Mouse (Mus musculus) cerebellum, postnatal 25 days (tissue): ENCODE measurements around the gene Ehd1.
"Not testable (repeated sequence)": the region's sequence is repeated elsewhere in the genome, so short reads cannot be mapped to it uniquely, and the experiment has no call there.

Experiments
- DNase-seq, 2 experiments: peaks; one replicate each; pipeline ENCODE4 v3.0.0; 2021; ENCODE audit warnings: mixed read lengths in 2 of 2

The Ehd1 gene

GRCm38 (mm10) chr19:6280554-6280953 is 4.0 kb downstream of the Ehd1 start:
- no peak for DNase-seq

- no peak for DNase-seq
These were observed 4.8 kb downstream of the Ehd1 start for GRCm38 (mm10) chr19:6281122-6282020.

DNA sequence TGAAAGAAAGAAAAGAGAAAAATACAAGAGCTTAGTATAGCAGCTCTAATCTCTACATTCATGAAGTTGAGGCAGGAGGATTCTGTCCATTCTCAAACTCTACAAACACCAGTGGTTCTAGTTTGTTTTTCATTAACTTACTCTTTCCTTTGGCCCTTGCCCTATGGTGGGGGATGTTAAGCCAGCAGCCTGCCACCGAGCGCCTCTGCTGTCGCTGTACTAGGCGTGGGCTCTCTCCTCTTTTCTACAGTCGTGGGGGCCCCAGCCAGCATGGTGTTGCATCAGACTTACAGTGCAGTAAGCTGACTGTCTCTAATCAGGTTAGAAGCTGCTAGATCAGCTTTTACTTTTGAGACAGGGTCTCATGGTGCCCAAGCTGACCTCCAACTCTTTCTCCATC is 6.5 kb downstream of the Ehd1 start:
- DNase-seq: no peak

DNA sequence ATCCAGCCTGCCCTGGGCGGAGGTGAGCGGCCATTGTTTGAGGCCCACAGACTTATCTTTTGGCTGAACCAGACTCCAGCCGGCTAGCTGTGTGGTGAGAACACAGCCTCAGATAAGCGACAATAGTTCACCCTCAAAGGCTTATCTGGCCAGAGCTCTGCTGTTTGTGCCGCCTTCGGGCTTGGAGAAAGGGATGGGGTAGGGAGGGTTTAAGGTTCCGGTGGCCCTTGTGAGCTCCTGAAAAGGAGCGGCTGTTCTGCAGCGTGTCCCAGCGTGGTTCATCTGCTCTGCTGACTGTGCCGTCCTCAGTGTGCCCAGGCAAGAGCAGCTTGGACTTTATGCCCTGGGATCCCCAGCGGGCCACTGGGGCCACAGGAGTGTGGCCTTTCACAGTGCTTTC is 8.0 kb downstream of the Ehd1 start:
- DNase-seq: no peak

- DNase-seq: no peak
These were observed 8.7 kb downstream of the Ehd1 start for GRCm38 (mm10) chr19:6285226-6285625.

DNA sequence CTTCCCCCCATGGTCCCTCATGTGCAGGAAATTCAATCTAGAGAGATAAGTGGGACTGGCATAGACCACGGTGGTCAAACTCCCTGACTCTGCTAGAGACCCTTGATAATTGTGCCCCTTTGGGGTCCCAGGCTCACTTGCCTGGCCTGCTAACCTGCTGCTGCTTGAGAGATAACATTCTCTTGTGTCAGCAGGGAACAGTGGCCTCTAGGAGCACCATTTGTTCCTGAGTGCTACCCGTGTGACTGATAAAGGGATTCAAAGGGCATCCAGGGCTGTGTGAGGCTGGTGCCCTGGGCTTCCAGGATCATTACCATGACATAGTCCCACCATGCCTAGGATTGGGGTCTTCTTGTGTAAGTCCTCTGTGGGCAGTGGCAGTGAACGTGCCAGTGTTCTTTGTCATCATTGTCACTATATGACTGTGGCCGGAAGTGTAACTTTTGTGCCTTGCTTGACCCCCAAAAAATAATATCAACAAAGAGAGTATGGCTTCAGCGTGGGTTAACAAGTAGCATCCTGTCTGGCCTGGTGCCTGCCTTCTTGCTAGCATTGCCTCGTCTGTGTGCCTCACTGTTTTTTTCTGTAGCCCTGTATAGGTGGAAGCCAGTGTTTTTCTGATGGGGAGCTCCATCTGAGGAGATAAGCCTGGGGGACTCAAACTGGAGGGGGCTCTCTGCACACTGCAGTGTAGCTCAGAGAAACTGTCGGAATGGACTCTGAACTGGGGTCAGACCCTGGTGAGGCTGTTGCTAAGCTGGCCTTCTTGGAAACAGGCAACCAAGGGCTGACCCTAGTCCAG is 9.3 kb downstream of the Ehd1 start:
- no peak for DNase-seq

DNA sequence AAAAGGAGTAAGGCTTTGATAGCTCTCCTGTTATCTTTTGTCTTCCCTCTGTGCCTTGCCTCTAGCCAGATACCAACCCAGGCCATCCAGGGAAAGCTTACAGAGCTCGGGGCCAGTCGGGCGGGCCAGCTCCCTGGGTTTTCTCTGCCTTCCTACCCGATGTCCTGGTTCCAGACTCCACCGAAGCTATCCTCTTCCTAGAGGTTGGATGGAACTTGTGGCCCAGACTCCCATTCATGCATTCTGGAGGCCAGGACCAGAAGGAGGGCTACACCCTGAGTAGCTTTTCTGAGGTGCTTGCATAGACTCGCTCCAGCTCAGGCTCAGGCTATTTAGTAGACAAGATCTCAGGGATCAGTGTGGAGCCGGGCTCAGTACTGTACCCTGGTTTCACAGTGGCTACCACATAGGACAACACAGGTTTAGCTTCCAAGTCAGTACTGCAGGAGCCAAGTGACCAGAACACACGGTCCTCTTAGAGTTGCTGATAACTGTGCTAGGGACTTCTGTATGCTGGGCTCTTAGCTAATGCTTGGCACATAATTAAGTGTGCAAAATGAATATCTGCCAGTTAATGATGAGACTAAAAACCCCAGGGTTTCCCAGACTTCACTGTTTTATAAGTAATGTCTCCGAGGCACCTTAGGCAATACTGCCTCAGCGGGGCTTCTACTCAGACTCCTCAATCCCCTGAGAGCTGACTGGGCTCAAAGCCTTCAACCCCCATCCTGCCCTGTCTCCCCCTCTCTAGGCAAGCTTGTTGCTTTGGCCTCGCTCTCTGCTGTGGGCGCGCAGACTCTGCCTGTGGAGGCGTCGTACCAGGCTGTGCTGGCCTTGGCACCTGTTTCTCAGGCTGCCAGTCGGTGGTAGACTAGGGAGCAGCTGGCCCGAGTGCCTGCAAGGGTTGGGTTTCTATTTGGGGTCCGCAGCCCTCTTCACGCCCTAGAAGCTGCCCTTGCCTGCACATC is 10.2 kb downstream of the Ehd1 start:
- peak; percentile 74 to 77 for DNase-seq

DNA sequence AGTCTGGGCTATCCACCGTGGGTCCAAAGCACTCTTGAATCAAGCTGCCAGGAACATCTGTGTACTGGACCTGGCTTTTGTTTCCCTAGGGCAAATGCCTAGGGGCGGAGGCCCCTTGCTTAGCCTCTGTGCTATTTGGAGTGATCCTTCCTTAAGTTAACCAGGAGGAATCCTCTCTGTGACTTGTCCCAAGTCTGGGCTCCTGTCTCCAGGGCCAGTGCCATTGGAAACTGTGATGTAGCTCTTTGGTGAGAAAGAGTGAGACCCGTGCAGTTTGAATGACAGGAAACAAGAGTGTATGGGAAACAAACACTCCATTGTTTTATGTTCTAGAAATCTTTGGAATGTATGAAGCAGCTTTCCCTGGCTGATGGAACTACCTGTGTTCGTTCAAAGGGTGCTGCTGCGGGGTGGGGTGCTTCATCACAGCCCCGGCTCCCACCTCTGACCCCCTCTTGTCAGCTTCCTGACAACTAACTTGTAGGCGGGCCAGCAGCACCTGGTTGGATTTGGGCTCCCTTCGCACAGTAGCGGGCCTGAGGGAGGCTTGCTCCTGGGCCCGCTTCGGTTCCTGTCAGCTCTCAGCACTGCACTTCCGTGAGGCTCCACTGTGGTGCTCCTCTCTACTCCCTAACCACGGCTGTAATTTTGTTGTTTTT is 11.8 kb downstream of the Ehd1 start:
- peak in 1 of 2 experiments; percentile 35 for DNase-seq

DNA sequence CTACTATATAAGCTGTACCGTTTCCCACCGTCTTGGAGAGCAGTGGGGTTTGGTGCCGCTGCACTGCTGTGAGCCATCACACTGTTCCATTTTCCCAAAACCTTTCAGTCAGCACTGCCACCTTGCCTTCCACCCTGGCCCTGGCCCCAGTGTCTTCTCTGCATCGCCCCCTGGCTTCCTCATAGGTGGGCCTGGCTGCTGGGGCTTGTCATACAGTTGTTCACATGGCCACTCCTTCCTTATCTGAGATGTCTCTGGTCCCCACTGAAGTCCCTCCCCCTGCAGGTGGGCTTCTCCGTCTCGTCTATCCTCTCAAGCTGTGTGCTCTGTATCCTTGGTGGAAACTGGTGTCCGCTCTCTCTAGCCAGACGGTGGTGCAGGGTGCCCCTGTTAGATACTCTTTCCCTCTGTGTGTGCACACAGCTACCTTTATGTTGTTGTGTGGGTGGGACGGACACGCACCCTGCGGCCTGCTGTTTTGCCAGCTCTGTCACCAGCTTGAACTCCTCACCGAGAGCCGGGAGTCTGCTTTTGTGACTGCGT is 13.2 kb downstream of the Ehd1 start:
- peak in 1 of 2 experiments; percentile 34 for DNase-seq

- DNase-seq: not testable (repeated sequence)
These were observed 14.2 kb downstream of the Ehd1 start for GRCm38 (mm10) chr19:6290720-6291116.

GRCm38 (mm10) chr19:6291117-6291781 is 14.7 kb downstream of the Ehd1 start:
- DNase-seq: peak; percentile 83 to 84

DNA sequence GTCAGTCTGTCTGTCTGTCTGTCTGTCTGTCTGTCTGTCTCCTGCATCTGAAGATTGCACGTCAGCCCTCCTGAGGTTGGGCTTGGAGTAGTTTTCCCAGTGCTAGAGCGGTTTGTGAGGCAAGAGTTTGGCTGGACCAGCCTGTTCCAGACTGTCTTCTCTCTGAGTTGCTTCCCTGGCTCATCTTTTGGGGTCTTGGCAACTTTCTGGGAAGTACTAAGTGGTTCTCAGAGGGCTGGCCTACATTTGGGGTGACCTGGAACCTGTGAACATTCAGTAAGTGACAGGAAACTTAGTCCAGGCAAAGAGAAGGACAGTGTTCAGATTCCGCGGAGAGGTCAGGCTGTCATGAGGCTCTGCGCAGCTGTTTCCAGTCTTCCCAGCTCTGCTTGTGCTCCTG is 15.7 kb downstream of the Ehd1 start:
- DNase-seq: no peak

GRCm38 (mm10) chr19:6294301-6294700 is 17.8 kb downstream of the Ehd1 start:
- no peak for DNase-seq

GRCm38 (mm10) chr19:6296551-6297210 is 20.2 kb downstream of the Ehd1 start:
- no peak for DNase-seq

- no peak for DNase-seq
These were observed 21.1 kb downstream of the Ehd1 start for GRCm38 (mm10) chr19:6297641-6298040.

- DNase-seq: no peak
These were observed 22.5 kb downstream of the Ehd1 start for GRCm38 (mm10) chr19:6299003-6299402.

- DNase-seq: peak in 1 of 2 experiments; percentile 28
These were observed 23.1 kb downstream of the Ehd1 start for GRCm38 (mm10) chr19:6299450-6300267.

DNA sequence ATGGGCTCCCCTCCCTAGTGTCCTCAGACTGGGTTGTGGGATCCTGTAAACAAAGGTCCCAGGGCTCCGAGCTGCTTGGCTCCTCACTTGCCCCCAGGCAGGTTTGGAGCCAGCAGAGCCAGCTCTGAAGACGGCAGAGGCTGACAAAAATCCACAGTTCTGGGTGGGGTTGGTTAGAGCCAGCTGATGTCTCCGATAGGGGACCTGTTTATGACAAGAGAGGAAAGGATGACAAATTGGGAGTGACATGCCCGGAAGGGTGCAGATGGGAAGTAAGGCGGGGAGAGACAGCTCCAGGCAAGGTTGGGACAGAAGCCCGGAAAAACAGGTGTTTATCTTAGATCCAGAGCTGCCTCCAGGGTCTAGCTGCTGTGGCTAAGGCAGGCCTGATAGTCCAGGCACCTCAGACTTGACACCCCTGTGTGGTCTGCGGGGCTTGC is 23.9 kb downstream of the Ehd1 start:
- peak in 1 of 2 experiments; percentile 60 for DNase-seq

GRCm38 (mm10) chr19:6302114-6302513 is 25.6 kb downstream of the Ehd1 start:
- DNase-seq: peak in 1 of 2 experiments; percentile 49

GRCm38 (mm10) chr19:6302522-6302921 is 26.0 kb downstream of the Ehd1 start:
- peak; percentile 93 to 94 for DNase-seq
